Mouse (Mus musculus) gonadal fat pad, adult 2 months (tissue): ENCODE results near the gene Hmga1b. TPM values are rescaled to one million over a fixed set of nuclear protein-coding genes. Genes with fewer than 3 reads are reported as not detected.

Experiments
- polyA plus RNA-seq: library from polyadenylated mRNA; depleted of rRNA; stranded (reverse); fragments of >200 nt; gene quantifications from 2 replicates; pipeline ENCODE4 v1.2.3, GENCODE M21; 2012; rRNA removed

The Hmga1b gene
- polyA plus RNA-seq, 1 experiment, result 0.59 TPM

Other genes with a start within 250 kb of the Hmga1b start
- 1.2 and 1.8 TPM in 2 replicates for gene Gcgr, start 232.1 kb upstream of the Hmga1b start, polyA plus RNA-seq
- 153 and 179 TPM in 2 replicates for gene Mcrip1, start 213.1 kb upstream of the Hmga1b start, polyA plus RNA-seq
- gene Ppp1r27, start 211.7 kb upstream of the Hmga1b start, polyA plus RNA-seq, result 0.72 TPM in 1 of 2 replicates, not detected in the other
- 372 and 394 TPM in 2 replicates for gene P4hb, start 189.5 kb upstream of the Hmga1b start, polyA plus RNA-seq
- 584 and 632 TPM in 2 replicates for gene Arhgdia, start 181.2 kb upstream of the Hmga1b start, polyA plus RNA-seq
- 21.4 and 28.5 TPM in 2 replicates for gene Alyref, start 164.4 kb upstream of the Hmga1b start, polyA plus RNA-seq
- 74.7 and 75.0 TPM in 2 replicates for gene Anapc11, start 164.4 kb upstream of the Hmga1b start, polyA plus RNA-seq
- 1.1 and 1.2 TPM in 2 replicates for gene Npb, start 154.3 kb upstream of the Hmga1b start, polyA plus RNA-seq
- gene Pcyt2, start 144.9 kb upstream of the Hmga1b start, polyA plus RNA-seq, result 139 and 189 TPM in 2 replicates
- gene Sirt7, start 137.6 kb upstream of the Hmga1b start, polyA plus RNA-seq, result 57.9 and 61.4 TPM in 2 replicates
- gene Mafg, start 129.2 kb upstream of the Hmga1b start, polyA plus RNA-seq, result 53.0 and 56.7 TPM in 2 replicates
- gene Pycr1, start 119.0 kb upstream of the Hmga1b start, polyA plus RNA-seq, result 6.9 and 10.5 TPM in 2 replicates
- 0.26 TPM in 1 of 2 replicates, not detected in the other for gene Myadml2, start 114.6 kb upstream of the Hmga1b start, polyA plus RNA-seq
- gene Notum, start 101.6 kb upstream of the Hmga1b start, polyA plus RNA-seq, result 3.3 and 4.0 TPM in 2 replicates
- gene Aspscr1, start 89.8 kb upstream of the Hmga1b start, polyA plus RNA-seq, result 93.6 and 104 TPM in 2 replicates
- gene Cenpx, start 49.1 kb upstream of the Hmga1b start, polyA plus RNA-seq, result 84.6 and 100 TPM in 2 replicates
- 38.5 and 41.4 TPM in 2 replicates for gene Lrrc45, start 48.9 kb upstream of the Hmga1b start, polyA plus RNA-seq
- gene Rac3, start 41.3 kb upstream of the Hmga1b start, polyA plus RNA-seq, result 18.2 and 19.0 TPM in 2 replicates
- gene Dcxr, start 35.5 kb upstream of the Hmga1b start, polyA plus RNA-seq, result 188 and 202 TPM in 2 replicates
- 121 and 130 TPM in 2 replicates for gene Cbr2, start 30.7 kb upstream of the Hmga1b start, polyA plus RNA-seq
- 35.8 and 37.8 TPM in 2 replicates for gene Rfng, start 21.4 kb downstream of the Hmga1b start, polyA plus RNA-seq
- gene Gps1, start 21.5 kb downstream of the Hmga1b start, polyA plus RNA-seq, result 207 and 231 TPM in 2 replicates
- 31.7 and 31.9 TPM in 2 replicates for gene Dus1l, start 33.6 kb downstream of the Hmga1b start, polyA plus RNA-seq
- gene Fasn, start 61.8 kb downstream of the Hmga1b start, polyA plus RNA-seq, result 2,531 and 4,379 TPM in 2 replicates
- 5.6 and 5.8 TPM in 2 replicates for gene Ccdc57, start 170.1 kb downstream of the Hmga1b start, polyA plus RNA-seq
- gene Slc16a3, start 185.7 kb downstream of the Hmga1b start, polyA plus RNA-seq, result 17.1 and 18.7 TPM in 2 replicates
- 85.3 and 94.0 TPM in 2 replicates for gene Csnk1d, start 228.5 kb downstream of the Hmga1b start, polyA plus RNA-seq